Mouse (Mus musculus): ENCODE data around the gene Hrh3. TPM values are rescaled to one million over a fixed set of nuclear protein-coding genes. Genes with fewer than 3 reads are reported as not detected.
A peak's percentile ranks its signal among the peaks of the same experiment; 100 is the strongest.

The Hrh3 gene
- polyA plus RNA-seq, 1 experiment from 2014 or later: 0.18 TPM

DNA sequence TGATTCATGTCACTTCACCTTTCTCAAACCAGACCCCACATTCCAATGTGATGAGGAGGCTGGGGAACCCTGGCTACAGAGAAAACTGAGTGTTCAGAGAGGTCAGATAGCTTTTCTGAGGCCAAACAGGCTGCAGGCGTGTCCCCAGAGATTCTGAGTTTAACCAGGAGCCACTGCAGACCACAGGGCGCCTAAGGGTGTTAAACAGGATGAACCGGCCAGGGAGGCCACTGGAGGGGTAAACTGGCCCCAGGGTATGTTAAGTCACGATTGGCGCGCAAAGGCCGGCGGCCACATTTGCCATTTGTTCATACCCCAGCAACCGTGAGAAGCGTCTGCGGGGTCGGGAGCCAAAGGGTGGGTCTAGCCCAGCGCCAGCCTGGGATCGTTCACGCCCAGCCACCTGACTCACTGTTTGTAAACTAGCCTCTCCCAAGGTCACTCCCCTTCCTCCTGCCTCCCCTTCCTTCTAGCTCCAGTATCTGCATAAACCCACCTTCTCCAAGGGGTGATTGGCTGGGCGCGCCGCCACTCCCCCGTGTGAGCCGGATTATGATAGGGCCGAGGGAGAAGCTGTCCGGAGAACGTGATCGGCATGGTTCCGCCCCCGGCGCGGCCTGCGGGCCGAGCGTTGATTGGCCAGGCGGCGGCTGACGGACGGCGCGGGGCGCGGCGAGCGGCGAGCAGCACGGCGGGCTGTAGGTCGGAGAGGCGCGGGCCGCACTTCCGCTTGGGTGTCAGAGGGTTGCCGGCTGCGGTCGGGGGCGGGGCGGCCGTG, 14.6 kb upstream of the Hrh3 start, which contains the start of gene Osbpl2:
Gene Osbpl2, plus strand, starts transcription at position 646 of the 778 bp plus-strand sequence.
- H3K27me3 ChIP-seq (replicated peaks): no peaks in the 10 kb centered on the region
- peak; percentile 99 for ATAC-seq (ENCODE audit: insufficient read depth, low FRiP score, low read depth)
- H3K4me3 ChIP-seq (replicated peaks): peak within 1 kb of the TSS; percentile 90
- peak within 1 kb of the TSS; percentile 83 for H3K9ac ChIP-seq
- H3K4me1 ChIP-seq: peaks cover 36% of the 10 kb centered on the region
- no peaks in the 10 kb centered on the region for H3K36me3 ChIP-seq
- H3K4me2 ChIP-seq: peak within 1 kb of the TSS; percentile 82
- WGBS: under 1% methylated on average over 55 of the region's 55 CpGs
- H3K9me3 ChIP-seq: no peaks in the 10 kb centered on the region
- H3K27ac ChIP-seq: peak within 1 kb of the TSS; percentile 77

- no peak for ATAC-seq (ENCODE audit: insufficient read depth, low FRiP score, low read depth)
- Histone ChIP-seq H3K27ac (no peak overlapping the region), H3K4me1 (peaks cover 36% of the 10 kb centered on the region), H3K36me3 (no peaks in the 10 kb centered on the region), H3K27me3 (replicated peaks) (no peaks in the 10 kb centered on the region), H3K4me3 (replicated peaks) (no peak overlapping the region), H3K4me2 (peak overlapping the region; percentile 82; the same call in 1 of the 2 replicates), H3K9ac (no peak overlapping the region), H3K9me3 (no peaks in the 10 kb centered on the region)
- 9% methylated on average over 13 of the region's 13 CpGs for WGBS
Observed at GRCm38 (mm10) chr2:180117485-180118194, 13.4 kb upstream of the Hrh3 start.

GRCm38 (mm10) chr2:180116741-180117484, 12.6 kb upstream of the Hrh3 start:
- 71% methylated on average over 8 of the region's 8 CpGs for WGBS
- no peaks in the 10 kb centered on the region for H3K36me3 ChIP-seq
- no peak for ATAC-seq (ENCODE audit: insufficient read depth, low FRiP score, low read depth)
- H3K27ac ChIP-seq: no peak overlapping the region
- peaks cover 36% of the 10 kb centered on the region for H3K4me1 ChIP-seq
- no peaks in the 10 kb centered on the region for H3K27me3 ChIP-seq (replicated peaks)
- no peak overlapping the region for H3K4me3 ChIP-seq (replicated peaks)
- no peaks in the 10 kb centered on the region for H3K9me3 ChIP-seq
- H3K9ac ChIP-seq: no peak overlapping the region
- H3K4me2 ChIP-seq: no peak overlapping the region

DNA sequence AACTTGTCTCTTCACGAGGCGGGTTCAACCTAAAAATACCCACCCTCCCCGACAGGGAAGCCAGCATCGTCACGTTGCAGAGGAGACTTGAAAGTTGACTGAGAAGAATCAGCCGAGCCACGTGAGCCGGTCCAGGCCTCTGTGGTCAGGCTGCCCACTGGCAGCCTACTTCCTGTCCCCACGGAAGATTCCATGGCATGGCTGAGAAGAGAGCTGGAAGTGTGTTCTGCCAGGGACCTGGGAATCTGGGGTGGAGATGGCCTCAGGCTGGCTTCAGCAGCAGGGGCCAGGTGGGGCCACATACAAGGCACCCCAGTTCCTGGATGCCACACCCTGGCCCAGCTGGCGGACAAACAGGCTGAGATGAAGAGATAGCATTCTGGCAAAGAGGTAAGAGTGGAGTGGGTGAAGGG, 11.8 kb upstream of the Hrh3 start:
- Histone ChIP-seq H3K27me3 (replicated peaks) (no peaks in the 10 kb centered on the region), H3K9me3 (no peaks in the 10 kb centered on the region), H3K4me1 (peaks cover 36% of the 10 kb centered on the region), H3K9ac (no peak overlapping the region), H3K27ac (no peak overlapping the region), H3K4me3 (replicated peaks) (no peak overlapping the region), H3K36me3 (no peaks in the 10 kb centered on the region), H3K4me2 (no peak overlapping the region)
- ATAC-seq (ENCODE audit: insufficient read depth, low FRiP score, low read depth): no peak
- WGBS: 63% methylated on average over 10 of the region's 10 CpGs

- no peak overlapping the region for H3K4me2 ChIP-seq
- H3K4me3 ChIP-seq (replicated peaks): no peak overlapping the region
- ATAC-seq (ENCODE audit: insufficient read depth, low FRiP score, low read depth): no peak
- H3K27ac ChIP-seq: no peak overlapping the region
- no peaks in the 10 kb centered on the region for H3K27me3 ChIP-seq (replicated peaks)
- peaks cover 33% of the 10 kb centered on the region for H3K4me1 ChIP-seq
- no peak overlapping the region for H3K9ac ChIP-seq
- 33% methylated on average over 6 of the region's 6 CpGs for WGBS
- H3K9me3 ChIP-seq: no peaks in the 10 kb centered on the region
- no peaks in the 10 kb centered on the region for H3K36me3 ChIP-seq
Observed at GRCm38 (mm10) chr2:180115279-180115678, 11.0 kb upstream of the Hrh3 start.

DNA sequence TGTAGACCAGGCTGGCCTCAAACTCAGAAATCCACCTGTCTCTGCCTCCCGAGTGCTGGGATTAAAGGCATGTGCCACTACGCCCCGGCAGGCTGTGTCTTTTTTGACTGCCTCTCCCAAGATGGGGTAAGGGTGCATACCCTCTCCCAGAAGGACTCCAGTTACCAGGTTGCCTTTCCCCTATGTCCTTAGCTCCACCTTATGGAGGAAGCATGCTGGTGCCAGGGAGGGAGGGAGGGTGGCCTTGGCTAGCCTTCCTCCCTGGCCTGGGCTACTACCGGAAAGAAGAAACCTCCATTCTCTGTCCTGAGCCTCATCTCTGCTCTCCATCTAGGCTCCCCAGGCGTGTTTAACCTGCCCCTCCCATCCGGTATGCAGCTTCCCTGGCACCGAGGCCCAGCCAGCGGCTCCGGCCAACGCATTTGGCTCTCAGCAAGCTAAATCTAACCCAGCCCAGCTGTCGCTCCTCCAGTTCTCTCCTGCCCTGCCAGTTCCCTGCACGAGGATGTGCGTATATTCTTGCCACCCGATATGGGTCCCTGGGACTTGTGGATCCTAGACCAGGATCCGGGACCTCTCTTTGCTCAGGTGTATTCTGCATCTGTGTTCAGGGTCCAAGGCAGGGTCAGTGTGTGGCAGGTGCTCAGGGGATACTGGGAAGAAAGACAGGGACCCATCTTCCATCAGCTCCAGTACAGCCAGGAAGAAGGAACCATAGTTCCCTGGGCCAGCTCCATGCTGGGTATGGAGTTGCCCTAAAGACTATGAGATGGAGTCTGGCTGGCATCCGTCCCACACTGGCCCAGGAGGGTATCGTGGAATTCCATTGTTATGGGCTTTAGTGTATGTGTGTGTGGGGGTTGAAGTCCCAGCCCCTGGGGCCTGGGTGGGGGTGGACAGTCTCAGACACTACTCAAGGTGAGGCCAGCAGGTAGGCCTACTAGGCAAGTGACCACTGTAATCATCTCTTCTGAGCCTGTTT, 9.9 kb upstream of the Hrh3 start:
- ATAC-seq (ENCODE audit: insufficient read depth, low FRiP score, low read depth): no peak
- H3K4me1 ChIP-seq: peaks cover 28% of the 10 kb centered on the region
- H3K27ac ChIP-seq: no peak overlapping the region
- no peaks in the 10 kb centered on the region for H3K36me3 ChIP-seq
- H3K9ac ChIP-seq: no peak overlapping the region
- no peak overlapping the region for H3K4me3 ChIP-seq (replicated peaks)
- no peaks in the 10 kb centered on the region for H3K9me3 ChIP-seq
- no peaks in the 10 kb centered on the region for H3K27me3 ChIP-seq (replicated peaks)
- no peak overlapping the region for H3K4me2 ChIP-seq
- WGBS: 51% methylated on average over 17 of the region's 17 CpGs

GRCm38 (mm10) chr2:180108285-180108684, 4.0 kb upstream of the Hrh3 start:
- no peaks in the 10 kb centered on the region for H3K36me3 ChIP-seq
- no peak overlapping the region for H3K4me3 ChIP-seq (replicated peaks)
- H3K27ac ChIP-seq: no peak overlapping the region
- peaks cover 25% of the 10 kb centered on the region for H3K27me3 ChIP-seq (replicated peaks)
- H3K9me3 ChIP-seq: no peaks in the 10 kb centered on the region
- H3K4me2 ChIP-seq: no peak overlapping the region
- no peak overlapping the region for H3K9ac ChIP-seq
- no peak for ATAC-seq (ENCODE audit: insufficient read depth, low FRiP score, low read depth)
- WGBS: 48% methylated on average over 6 of the region's 6 CpGs
- peaks cover 17% of the 10 kb centered on the region for H3K4me1 ChIP-seq

GRCm38 (mm10) chr2:180107081-180107480, 2.8 kb upstream of the Hrh3 start:
- H3K4me1 ChIP-seq: peaks cover 22% of the 10 kb centered on the region
- H3K36me3 ChIP-seq: no peaks in the 10 kb centered on the region
- no peak overlapping the region for H3K4me3 ChIP-seq (replicated peaks)
- H3K9ac ChIP-seq: no peak overlapping the region
- WGBS: 57% methylated on average over 4 of the region's 4 CpGs
- H3K4me2 ChIP-seq: no peak overlapping the region
- H3K27ac ChIP-seq: no peak overlapping the region
- no peak for ATAC-seq (ENCODE audit: insufficient read depth, low FRiP score, low read depth)
- no peaks in the 10 kb centered on the region for H3K9me3 ChIP-seq
- H3K27me3 ChIP-seq (replicated peaks): peaks cover 37% of the 10 kb centered on the region

GRCm38 (mm10) chr2:180105441-180106190, 1.3 kb upstream of the Hrh3 start:
- WGBS: 31% methylated on average over 8 of the region's 8 CpGs
- Histone ChIP-seq H3K36me3 (no peaks in the 10 kb centered on the region), H3K4me2 (no peak overlapping the region), H3K27ac (no peak overlapping the region), H3K9ac (no peak overlapping the region), H3K27me3 (replicated peaks) (peaks cover 52% of the 10 kb centered on the region), H3K4me3 (replicated peaks) (no peak overlapping the region), H3K9me3 (no peaks in the 10 kb centered on the region), H3K4me1 (peaks cover 22% of the 10 kb centered on the region)
- ATAC-seq (ENCODE audit: insufficient read depth, low FRiP score, low read depth): no peak

DNA sequence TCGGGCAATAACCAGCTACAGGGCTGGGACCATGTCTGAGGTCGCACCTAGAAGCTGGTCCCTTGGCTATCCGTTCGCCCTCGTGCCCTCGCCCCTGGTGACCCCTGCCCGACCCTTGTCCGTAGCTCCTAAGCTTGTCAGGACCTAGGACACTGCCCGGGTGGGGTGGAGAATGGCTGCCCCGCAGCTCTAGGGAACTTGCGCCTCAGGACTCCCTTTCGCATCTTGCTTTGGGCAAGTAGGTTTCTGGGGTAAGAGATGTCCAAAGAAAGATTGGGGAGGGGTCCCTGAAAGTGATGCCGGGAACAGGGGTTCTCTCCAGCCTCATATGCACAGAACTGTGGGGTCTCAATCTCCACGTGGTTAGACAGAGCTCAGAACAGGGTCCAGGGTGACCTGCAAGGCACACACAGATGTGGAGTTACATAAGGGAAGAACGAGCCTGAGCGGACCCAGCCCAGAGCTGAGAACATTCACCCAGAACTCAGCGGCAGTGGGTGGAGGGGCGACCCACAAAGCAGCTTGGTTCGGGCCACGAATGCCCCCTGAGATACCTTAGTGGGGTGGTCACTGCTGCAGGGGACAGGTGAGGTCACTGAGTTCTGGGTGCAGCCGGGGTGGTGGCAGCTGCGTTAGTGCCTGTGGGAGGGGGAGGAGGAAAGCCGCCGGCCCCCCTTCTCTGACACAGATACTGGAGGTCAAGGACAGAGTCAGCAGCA, 530 bp upstream of the Hrh3 start:
- 0 out of 2 replicates have a peak, but pooled peaks have one; percentile 5 for ATAC-seq (ENCODE audit: insufficient read depth, low FRiP score, low read depth)
- no peaks in the 10 kb centered on the region for H3K9me3 ChIP-seq
- H3K4me1 ChIP-seq: peaks cover 22% of the 10 kb centered on the region
- peak overlapping the region; percentile 100 for H3K4me2 ChIP-seq
- WGBS: 11% methylated on average over 24 of the region's 24 CpGs
- no peaks in the 10 kb centered on the region for H3K36me3 ChIP-seq
- no peak overlapping the region for H3K9ac ChIP-seq
- peak overlapping the region; percentile 51 for H3K4me3 ChIP-seq (replicated peaks)
- peaks cover 60% of the 10 kb centered on the region for H3K27me3 ChIP-seq (replicated peaks)
- no peak overlapping the region for H3K27ac ChIP-seq
